19 mouse cellular contexts compared by ENCODE assay signal in the genomic region with DNA sequence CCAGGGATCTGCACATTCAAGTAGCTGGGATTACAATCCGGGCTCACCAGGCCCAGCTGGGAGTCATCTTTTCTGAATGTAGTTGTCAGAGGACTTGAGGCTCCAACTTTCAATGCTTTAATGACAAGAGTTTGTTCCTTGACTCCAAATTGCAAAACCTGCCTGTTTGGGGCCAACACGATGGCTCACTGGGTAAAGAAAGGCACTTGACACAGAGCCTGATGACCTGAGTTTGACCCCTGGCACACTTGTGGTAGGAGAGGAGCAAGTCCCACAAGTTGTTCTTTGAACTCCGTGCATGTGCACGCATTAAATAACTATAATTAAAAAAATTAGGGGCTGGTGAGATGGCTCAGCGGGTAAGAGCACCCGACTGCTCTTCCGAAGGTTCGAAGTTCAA. TPM values are rescaled to one million over a fixed set of nuclear protein-coding genes. Genes with fewer than 3 reads are reported as not detected.
A peak's percentile ranks its signal among the peaks of the same experiment; 100 is the strongest.
DNase-seq lines count a peak whose midpoint lies in the region; ATAC-seq lines count a peak whose summit lies in the region.
"Had no signal": no experiment of that assay in that cellular context is flagged by ENCODE, and none has a peak within 500 bp of the region (broad histone marks: within the 10 kb centered on the region; RNA-seq: fewer than 3 reads in every experiment).

No protein-coding gene starts in this region.

- H3K27ac ChIP-seq in heart, embryonic 11.5 days (ENCODE audit: low read depth, low read length) = no peak overlapping the region
- H3K27ac ChIP-seq in liver, embryonic 13.5 days = 0 out of 2 replicates have a peak overlapping the region, but pooled peaks have one; percentile 5
- no peak overlapping the region for H3K27ac ChIP-seq in liver, embryonic 11.5 days (ENCODE audit: low read depth, low read length)
- H3K27ac ChIP-seq: embryonic facial prominence, embryonic 15.5 days; forebrain, embryonic 15.5 days; heart, embryonic 13.5 days; hindbrain, embryonic 15.5 days had no signal

- H3K27me3 ChIP-seq in heart, embryonic 11.5 days (ENCODE audit: control insufficient read depth, insufficient read depth, low read length) = no peaks in the 10 kb centered on the region
- no peaks in the 10 kb centered on the region for H3K27me3 ChIP-seq in liver, embryonic 13.5 days
- H3K27me3 ChIP-seq in liver, embryonic 11.5 days (replicated peaks; ENCODE audit: control insufficient read depth, insufficient read depth, low read length) = no peaks in the 10 kb centered on the region
- H3K27me3 ChIP-seq: embryonic facial prominence, embryonic 15.5 days; forebrain, embryonic 15.5 days; heart, embryonic 13.5 days; hindbrain, embryonic 15.5 days had no signal

- peaks cover 9% of the 10 kb centered on the region for H3K4me1 ChIP-seq in heart, embryonic 11.5 days (ENCODE audit: control insufficient read depth, insufficient read depth, low read length)
- H3K4me1 ChIP-seq in liver, embryonic 13.5 days (replicated peaks) = peaks cover 34% of the 10 kb centered on the region
- H3K4me1 ChIP-seq in liver, embryonic 11.5 days (replicated peaks; ENCODE audit: control insufficient read depth, insufficient read depth, low read length) = peaks cover 5% of the 10 kb centered on the region

- H3K9me3 ChIP-seq in heart, embryonic 11.5 days (replicated peaks; ENCODE audit: control insufficient read depth, low read length) = no peaks in the 10 kb centered on the region
- H3K9me3 ChIP-seq in liver, embryonic 13.5 days (replicated peaks) = 0 out of 2 replicates have a peak, but pooled peaks cover 2% of the 10 kb centered on the region
- no peaks in the 10 kb centered on the region for H3K9me3 ChIP-seq in liver, embryonic 11.5 days (ENCODE audit: control insufficient read depth, low read length)
- H3K9me3 ChIP-seq: embryonic facial prominence, embryonic 15.5 days; forebrain, embryonic 15.5 days; hindbrain, embryonic 15.5 days had no signal

- H3K4me3 ChIP-seq in heart, embryonic 11.5 days (ENCODE audit: low read depth, low read length) = no peak overlapping the region
- no peak overlapping the region for H3K4me3 ChIP-seq in liver, embryonic 13.5 days (replicated peaks)
- no peak overlapping the region for H3K4me3 ChIP-seq in liver, embryonic 11.5 days (ENCODE audit: low read depth, low read length)
- H3K4me3 ChIP-seq: embryonic facial prominence, embryonic 15.5 days; erythroblast, embryonic 14.5 days; forebrain, embryonic 15.5 days; heart, embryonic 13.5 days; hindbrain, embryonic 15.5 days had no signal

- H3K36me3 ChIP-seq in heart, embryonic 11.5 days (ENCODE audit: control insufficient read depth, insufficient read depth, low read length) = peaks cover 16% of the 10 kb centered on the region
- H3K36me3 ChIP-seq in liver, embryonic 13.5 days = peaks cover 17% of the 10 kb centered on the region
- peaks cover 16% of the 10 kb centered on the region for H3K36me3 ChIP-seq in liver, embryonic 11.5 days (ENCODE audit: control insufficient read depth, insufficient read depth, low read length)

- 87% methylated on average over 8 of the region's 8 CpGs for WGBS in heart, embryonic 11.5 days (ENCODE audit: insufficient replicate concordance)
- WGBS in liver, embryonic 13.5 days (ENCODE audit: insufficient replicate concordance) = 85% methylated on average over 8 of the region's 8 CpGs
- 93% methylated on average over 8 of the region's 8 CpGs for WGBS in liver, embryonic 11.5 days

- H3K4me2 ChIP-seq in heart, embryonic 11.5 days = no peak overlapping the region
- H3K4me2 ChIP-seq in liver, embryonic 13.5 days = no peak overlapping the region
- H3K4me2 ChIP-seq in liver, embryonic 11.5 days = no peak overlapping the region
- H3K4me2 ChIP-seq: embryonic facial prominence, embryonic 15.5 days; forebrain, embryonic 15.5 days; heart, embryonic 13.5 days; hindbrain, embryonic 15.5 days had no signal

- ATAC-seq in heart, embryonic 11.5 days (replicated peaks; ENCODE audit: insufficient number of reproducible peaks, low FRiP score, low TSS enrichment) = no peak
- ATAC-seq in liver, embryonic 13.5 days (ENCODE audit: low read depth) = no peak
- ATAC-seq in liver, embryonic 11.5 days (replicated peaks; ENCODE audit: low FRiP score) = no peak
- ATAC-seq: activated CD4-positive, CD25-positive, alpha-beta regulatory T cell, adult 4 months; intestine, embryonic 16.5 days had no signal

- no peak overlapping the region for H3K9ac ChIP-seq in heart, embryonic 11.5 days (ENCODE audit: low read depth, low read length)
- no peak overlapping the region for H3K9ac ChIP-seq in liver, embryonic 13.5 days
- H3K9ac ChIP-seq in liver, embryonic 11.5 days (ENCODE audit: low read depth, low read length) = no peak overlapping the region
- H3K9ac ChIP-seq: embryonic facial prominence, embryonic 15.5 days; forebrain, embryonic 15.5 days; hindbrain, embryonic 15.5 days had no signal

- DNase-seq in heart, adult 11 months = peak; percentile 75
- no peak for DNase-seq in liver, embryonic 13.5 days
- no peak for DNase-seq in liver, embryonic 11.5 days (ENCODE audit: low spot score)
- DNase-seq in adipocyte (ENCODE audit: low spot score) = peak; percentile 68
- no peak for DNase-seq in frontal cortex, postnatal 10 days (ENCODE audit: low spot score in 2 of 2)
- DNase-seq: adrenal gland, adult 8-10 months; cerebellum, adult 8-10 months; cerebellum, postnatal 14 days; embryo, embryonic 11 days; gastrocnemius, postnatal 14 days; heart, postnatal 36 days had no signal

RNA-seq across cellular contexts. Expression of a gene that starts 9.2 kb away (rescaled TPM):
- polyA plus RNA-seq in heart, embryonic 11.5 days (2014; fragmentation: Nextera tagmentation; extraction: Ambion mirVana) = 0.72 and 0.90 TPM in 2 replicates
- polyA plus RNA-seq in liver, embryonic 13.5 days (2015; fragmentation: Nextera tagmentation; extraction: Ambion mirVana) = 4.7 and 5.3 TPM in 2 replicates
- 5.6 and 6.0 TPM in 2 replicates for polyA plus RNA-seq in liver, embryonic 11.5 days (2014; fragmentation: Nextera tagmentation; extraction: Ambion mirVana)

RNA-seq across cellular contexts. Expression of a gene that starts 16.7 kb away (rescaled TPM):
- 62.9 and 67.9 TPM in 2 replicates for polyA plus RNA-seq in heart, embryonic 11.5 days (2014; fragmentation: Nextera tagmentation; extraction: Ambion mirVana)
- 45.8 and 46.1 TPM in 2 replicates for polyA plus RNA-seq in liver, embryonic 13.5 days (2015; fragmentation: Nextera tagmentation; extraction: Ambion mirVana)
- 74.5 and 82.1 TPM in 2 replicates for polyA plus RNA-seq in liver, embryonic 11.5 days (2014; fragmentation: Nextera tagmentation; extraction: Ambion mirVana)

RNA-seq across cellular contexts. Expression of a gene that starts 54.2 kb away (rescaled TPM):
- polyA plus RNA-seq in heart, embryonic 11.5 days (2014; fragmentation: Nextera tagmentation; extraction: Ambion mirVana) = 22.3 and 25.5 TPM in 2 replicates
- 11.1 and 12.6 TPM in 2 replicates for polyA plus RNA-seq in liver, embryonic 13.5 days (2015; fragmentation: Nextera tagmentation; extraction: Ambion mirVana)
- polyA plus RNA-seq in liver, embryonic 11.5 days (2014; fragmentation: Nextera tagmentation; extraction: Ambion mirVana) = 13.2 and 13.7 TPM in 2 replicates

Comparison
In these comparisons a context has a peak if more than half of its experiments do, and no peak if none do; other contexts are left out.
1. DNase-seq: peak in heart, adult 11 months (single experiment) and adipocyte (single experiment); none in liver, embryonic 13.5 days (single experiment), liver, embryonic 11.5 days (single experiment) and frontal cortex, postnatal 10 days (0 of 2).